In genomic region chr7:28811640-28812275, GRCm38 (mm10) we compare ENCODE assay signal across 8 mouse cellular contexts. TPM values are rescaled to one million over a fixed set of nuclear protein-coding genes. Genes with fewer than 3 reads are reported as not detected.
A peak's percentile ranks its signal among the peaks of the same experiment; 100 is the strongest.
DNase-seq lines count a peak whose midpoint lies in the region; ATAC-seq lines count a peak whose summit lies in the region.

No protein-coding gene starts in this region.

- intact Hi-C loops in heart, postnatal 14 days (cut with DNase I): loop anchor here (2.0 kb wide), 2 partner anchors 15 kb away; no protein-coding TSS in a partner anchor

- peak overlapping the region; percentile 35 to 98; a peak in 3 of 4 replicates for H3K27ac ChIP-seq in heart, embryonic 14.5 days (replicated peaks in 1 of 2; ENCODE audit: control insufficient read depth in 1 of 2, insufficient read depth in 1 of 2, low read depth in 2 of 2, low read length in 2 of 2)
- peak overlapping the region; percentile 100 for H3K27ac ChIP-seq in hindbrain, embryonic 10.5 days
- H3K27ac ChIP-seq in midbrain, embryonic 10.5 days (replicated peaks): peak overlapping the region; percentile 100

- peak overlapping the region; percentile 89 for H3K4me2 ChIP-seq in heart, embryonic 14.5 days (ENCODE audit: low read length)

- peaks cover 24 to 55% of the 10 kb centered on the region in 2 experiments for H3K4me1 ChIP-seq in heart, embryonic 14.5 days (ENCODE audit: control insufficient read depth in 2 of 2, insufficient read depth in 2 of 2, low read length in 2 of 2)
- peaks cover 66% of the 10 kb centered on the region for H3K4me1 ChIP-seq in hindbrain, embryonic 10.5 days (replicated peaks)
- H3K4me1 ChIP-seq in midbrain, embryonic 10.5 days: peaks cover 71% of the 10 kb centered on the region

- peak overlapping the region; percentile 77 to 85 for H3K4me3 ChIP-seq in heart, embryonic 14.5 days (ENCODE audit: control insufficient read depth in 1 of 2, insufficient read depth in 1 of 2, low read depth in 1 of 2, low read length in 2 of 2)
- peak overlapping the region; percentile 87 for H3K4me3 ChIP-seq in hindbrain, embryonic 10.5 days
- peak overlapping the region; percentile 94 for H3K4me3 ChIP-seq in midbrain, embryonic 10.5 days

- peaks cover 50% of the 10 kb centered on the region for H3K36me3 ChIP-seq in heart, embryonic 14.5 days (ENCODE audit: control insufficient read depth, insufficient read depth, low read length)
- H3K36me3 ChIP-seq in hindbrain, embryonic 10.5 days: peaks cover 53% of the 10 kb centered on the region
- peaks cover 51% of the 10 kb centered on the region for H3K36me3 ChIP-seq in midbrain, embryonic 10.5 days

- peak overlapping the region; percentile 94 for H3K9ac ChIP-seq in heart, embryonic 14.5 days (ENCODE audit: low read length)

- WGBS in heart, embryonic 14.5 days: 2% methylated on average over 7 of the region's 7 CpGs
- 18% methylated on average over 7 of the region's 7 CpGs for WGBS in hindbrain, embryonic 10.5 days
- 21% methylated on average over 7 of the region's 7 CpGs for WGBS in midbrain, embryonic 10.5 days

- no peak for DNase-seq in heart, postnatal 14 days
- DNase-seq in adipocyte (ENCODE audit: low spot score): peak; percentile 40
- DNase-seq in hindbrain, embryonic 10.5 days (ENCODE audit: low spot score): no peak
- no peak for DNase-seq in midbrain, embryonic 10.5 days (ENCODE audit: low spot score)
- DNase-seq in T-cell, adult 2 months (ENCODE audit: low spot score): no peak
- no peak for DNase-seq in urinary bladder, postnatal 10 days (ENCODE audit: low spot score)
- no peak for DNase-seq in kidney, postnatal 10 days

- no peak for ATAC-seq in heart, embryonic 14.5 days (ENCODE audit: insufficient number of reproducible peaks, insufficient read depth, low FRiP score, low read depth)

- no peaks in the 10 kb centered on the region for H3K27me3 ChIP-seq in heart, embryonic 14.5 days (ENCODE audit: control insufficient read depth, insufficient read depth, low read length)
- H3K27me3 ChIP-seq in hindbrain, embryonic 10.5 days (ENCODE audit: insufficient read depth, poor library complexity, severe bottlenecking): no peaks in the 10 kb centered on the region
- H3K27me3 ChIP-seq in midbrain, embryonic 10.5 days (ENCODE audit: low read depth, poor library complexity, severe bottlenecking): no peaks in the 10 kb centered on the region

- H3K9me3 ChIP-seq in heart, embryonic 14.5 days (ENCODE audit: control insufficient read depth, low read length): no peaks in the 10 kb centered on the region
- no peaks in the 10 kb centered on the region for H3K9me3 ChIP-seq in hindbrain, embryonic 10.5 days
- H3K9me3 ChIP-seq in midbrain, embryonic 10.5 days (replicated peaks): no peaks in the 10 kb centered on the region

RNA-seq across cellular contexts. Expression of gene Hnrnpl, which starts 3.4 kb away (rescaled TPM):
- polyA plus RNA-seq in heart, embryonic 14.5 days (2014; fragmentation: Nextera tagmentation; extraction: Ambion mirVana): 151 and 155 TPM in 2 replicates
- total RNA-seq in heart, postnatal 14 days (2021): 100 to 1,000 TPM; 314 to 317 TPM
- polyA plus RNA-seq in hindbrain, embryonic 10.5 days (2016; fragmentation: Nextera tagmentation; extraction: Ambion mirVana): 312 TPM in 2 replicates
- polyA plus RNA-seq in midbrain, embryonic 10.5 days (2016; fragmentation: Nextera tagmentation; extraction: Ambion mirVana): 279 and 293 TPM in 2 replicates

RNA-seq across cellular contexts. Expression of gene Ech1, which starts 13.3 kb away (rescaled TPM):
- polyA plus RNA-seq in heart, embryonic 14.5 days (2014; fragmentation: Nextera tagmentation; extraction: Ambion mirVana): 252 and 254 TPM in 2 replicates
- 1,000 to 10,000 TPM; 1,375 to 1,408 TPM for total RNA-seq in heart, postnatal 14 days (2021)
- 87.9 and 93.3 TPM in 2 replicates for polyA plus RNA-seq in hindbrain, embryonic 10.5 days (2016; fragmentation: Nextera tagmentation; extraction: Ambion mirVana)
- polyA plus RNA-seq in midbrain, embryonic 10.5 days (2016; fragmentation: Nextera tagmentation; extraction: Ambion mirVana): 85.1 and 94.5 TPM in 2 replicates

RNA-seq across cellular contexts. Expression of gene Lgals4, which starts 21.9 kb away (rescaled TPM):
- 4.7 and 4.8 TPM in 2 replicates for polyA plus RNA-seq in heart, embryonic 14.5 days (2014; fragmentation: Nextera tagmentation; extraction: Ambion mirVana)
- total RNA-seq in heart, postnatal 14 days (2021): 10 to 100 TPM; 38.7 to 51.1 TPM
- polyA plus RNA-seq in hindbrain, embryonic 10.5 days (2016; fragmentation: Nextera tagmentation; extraction: Ambion mirVana): 3.9 and 4.0 TPM in 2 replicates
- 3.1 and 3.7 TPM in 2 replicates for polyA plus RNA-seq in midbrain, embryonic 10.5 days (2016; fragmentation: Nextera tagmentation; extraction: Ambion mirVana)

RNA-seq across cellular contexts. Expression of gene Rinl, which starts 23.0 kb away (rescaled TPM):
- 2.1 and 3.7 TPM in 2 replicates for polyA plus RNA-seq in heart, embryonic 14.5 days (2014; fragmentation: Nextera tagmentation; extraction: Ambion mirVana)
- total RNA-seq in heart, postnatal 14 days (2021): 1 to 10 TPM; 2.2 to 4.0 TPM
- 4.0 TPM in 2 replicates for polyA plus RNA-seq in hindbrain, embryonic 10.5 days (2016; fragmentation: Nextera tagmentation; extraction: Ambion mirVana)
- 3.5 and 4.0 TPM in 2 replicates for polyA plus RNA-seq in midbrain, embryonic 10.5 days (2016; fragmentation: Nextera tagmentation; extraction: Ambion mirVana)

RNA-seq across cellular contexts. Expression of gene Nfkbib, which starts 44.4 kb away (rescaled TPM):
- 25.7 and 29.5 TPM in 2 replicates for polyA plus RNA-seq in heart, embryonic 14.5 days (2014; fragmentation: Nextera tagmentation; extraction: Ambion mirVana)
- total RNA-seq in heart, postnatal 14 days (2021): 10 to 100 TPM; 15.9 to 18.0 TPM
- 56.0 and 61.1 TPM in 2 replicates for polyA plus RNA-seq in hindbrain, embryonic 10.5 days (2016; fragmentation: Nextera tagmentation; extraction: Ambion mirVana)
- polyA plus RNA-seq in midbrain, embryonic 10.5 days (2016; fragmentation: Nextera tagmentation; extraction: Ambion mirVana): 57.6 and 62.3 TPM in 2 replicates
